Mouse (Mus musculus) adrenal gland, postnatal 36 days (tissue): Measurements from ENCODE around the gene Gm26897. TPM values are rescaled to one million over a fixed set of nuclear protein-coding genes. Genes with fewer than 3 reads are reported as not detected.
A peak's percentile ranks its signal among the peaks of the same experiment; 100 is the strongest.

Experiments
- DNase-seq, 2 experiments: peaks; one replicate each; pipeline ENCODE4 v3.0.0; 2021; ENCODE audit warnings: mixed read lengths in 1 of 2
- long read RNA-seq, 2 experiments: library from polyadenylated mRNA; stranded (forward); transcript quantifications; one replicate each; pipeline ENCODE4 v2.0.0; 2021; ENCODE audit warnings: borderline sequencing depth in 2 of 2
- total RNA-seq, 2 experiments: library from RNA; stranded (reverse); gene quantifications; 2 replicates each; pipeline ENCODE4 v1.2.3; 2021

Gene Gm26897
- not detected for total RNA-seq
- long read RNA-seq, experiment 1: 0 reads
- long read RNA-seq, experiment 2: 0 reads

GRCm38 (mm10) chr5:111733851-111734250, at the start of gene Gm26897:
Gene Gm26897, plus strand, starts transcription at chr5:111733924.
- DNase-seq: no peak

- no peak for DNase-seq
These were observed 46.4 kb upstream of the Gm26897 start for GRCm38 (mm10) chr5:111687370-111687769.

GRCm38 (mm10) chr5:111688584-111688983, 45.1 kb upstream of the Gm26897 start:
- no peak for DNase-seq

GRCm38 (mm10) chr5:111697996-111698395, 35.7 kb upstream of the Gm26897 start:
- DNase-seq: no peak

GRCm38 (mm10) chr5:111699711-111700303, 33.9 kb upstream of the Gm26897 start:
- DNase-seq: no peak

- DNase-seq: no peak
These were observed 31.9 kb upstream of the Gm26897 start for GRCm38 (mm10) chr5:111701634-111702329.

GRCm38 (mm10) chr5:111703586-111703985, 30.1 kb upstream of the Gm26897 start:
- no peak for DNase-seq

- no peak for DNase-seq
These were observed 29.4 kb upstream of the Gm26897 start for GRCm38 (mm10) chr5:111704326-111704725.

GRCm38 (mm10) chr5:111709195-111709901, 24.4 kb upstream of the Gm26897 start:
- DNase-seq: no peak

- no peak for DNase-seq
These were observed 14.7 kb upstream of the Gm26897 start for GRCm38 (mm10) chr5:111719018-111719417.

GRCm38 (mm10) chr5:111720726-111721125, 13.0 kb upstream of the Gm26897 start:
- DNase-seq: no peak

- DNase-seq: no peak
These were observed 9.0 kb upstream of the Gm26897 start for GRCm38 (mm10) chr5:111724713-111725112.

- DNase-seq: peak in 1 of 2 experiments; percentile 2
These were observed 8.4 kb upstream of the Gm26897 start for GRCm38 (mm10) chr5:111725195-111725920.

GRCm38 (mm10) chr5:111728411-111728810, 5.3 kb upstream of the Gm26897 start:
- DNase-seq: no peak

- DNase-seq: no peak
These were observed 3.1 kb upstream of the Gm26897 start for GRCm38 (mm10) chr5:111730560-111731167.

GRCm38 (mm10) chr5:111732194-111732593, 1.5 kb upstream of the Gm26897 start:
- DNase-seq: no peak

- no peak for DNase-seq
These were observed 5.8 kb downstream of the Gm26897 start for GRCm38 (mm10) chr5:111739480-111739879.

GRCm38 (mm10) chr5:111740384-111741275, 6.9 kb downstream of the Gm26897 start:
- no peak for DNase-seq

- DNase-seq: no peak
These were observed 7.6 kb downstream of the Gm26897 start for GRCm38 (mm10) chr5:111741352-111741751.

- DNase-seq: no peak
These were observed 8.7 kb downstream of the Gm26897 start for GRCm38 (mm10) chr5:111742290-111742898.
